Mouse (Mus musculus) retina, postnatal 7 days (tissue): ENCODE results near the gene Fancc.

Experiments used
- DNase-seq: peaks from one replicate; pipeline ENCODE4 v3.0.0-alpha.2; 2012; ENCODE audit warnings: low read depth, low spot score

Gene Fancc

GRCm38 (mm10) chr13:63262168-63262957 is 234.7 kb downstream of the Fancc start:
- DNase-seq: no peak

DNA sequence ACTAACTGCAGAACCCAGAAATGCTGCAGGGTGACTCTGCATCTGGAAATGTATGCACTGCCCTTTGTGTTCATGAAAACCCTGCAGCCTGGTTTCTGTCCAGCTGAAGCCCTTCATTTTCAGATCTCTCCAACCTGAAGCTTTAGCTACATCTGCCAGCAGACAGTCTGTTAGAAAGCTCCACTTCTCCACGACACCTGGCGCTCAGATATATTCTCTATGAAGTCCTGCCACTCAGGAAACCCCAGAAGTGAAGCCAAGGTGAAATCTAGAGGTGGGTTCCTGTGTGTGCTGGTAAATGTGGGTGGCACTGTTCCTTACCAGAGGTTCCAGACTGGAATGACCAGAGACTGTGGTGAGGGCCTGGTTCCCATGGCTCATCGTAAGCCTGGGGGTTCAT is 235.4 kb downstream of the Fancc start:
- no peak for DNase-seq

DNA sequence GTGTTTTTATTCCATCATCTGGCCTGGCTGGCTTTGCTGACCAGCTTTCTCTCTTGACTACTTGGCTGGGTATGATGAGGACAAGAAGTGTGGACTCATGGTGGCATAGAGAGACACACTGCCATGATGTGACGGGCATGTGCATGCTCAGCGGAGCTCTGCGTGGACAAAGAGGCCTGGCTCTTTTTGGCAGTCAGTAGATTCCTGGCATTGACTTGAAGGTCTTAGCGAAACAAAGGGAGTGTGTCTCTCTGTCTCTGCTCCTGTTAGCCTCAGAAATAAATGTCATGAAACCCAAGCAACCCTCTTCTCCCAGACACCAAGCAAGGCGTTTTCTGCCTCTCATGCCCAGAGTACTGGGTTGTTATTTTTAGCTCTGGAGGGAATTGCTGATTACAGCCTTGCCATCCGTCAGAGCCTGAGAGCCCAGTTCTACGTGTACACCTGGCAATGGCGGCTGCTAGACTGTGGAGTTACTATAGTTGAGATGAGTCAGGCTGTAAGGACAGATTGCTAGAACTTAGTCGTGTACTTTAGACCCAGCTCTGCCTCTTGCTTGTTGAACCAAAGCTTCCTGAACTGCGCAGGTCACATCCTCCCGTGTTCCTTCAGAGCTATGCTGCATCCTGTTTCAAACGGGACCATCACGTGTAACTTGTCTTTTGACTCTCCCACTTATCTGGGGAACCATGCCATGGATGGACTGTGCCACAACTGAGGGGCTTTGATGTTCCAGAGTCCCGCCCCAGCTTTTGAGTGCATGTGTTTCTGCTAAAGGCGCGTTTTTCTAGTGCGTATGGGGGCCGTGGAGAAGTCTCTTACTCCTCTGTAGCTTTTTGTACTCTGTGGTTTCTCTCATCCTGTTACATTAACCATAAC is 236.1 kb downstream of the Fancc start:
- no peak for DNase-seq

DNA sequence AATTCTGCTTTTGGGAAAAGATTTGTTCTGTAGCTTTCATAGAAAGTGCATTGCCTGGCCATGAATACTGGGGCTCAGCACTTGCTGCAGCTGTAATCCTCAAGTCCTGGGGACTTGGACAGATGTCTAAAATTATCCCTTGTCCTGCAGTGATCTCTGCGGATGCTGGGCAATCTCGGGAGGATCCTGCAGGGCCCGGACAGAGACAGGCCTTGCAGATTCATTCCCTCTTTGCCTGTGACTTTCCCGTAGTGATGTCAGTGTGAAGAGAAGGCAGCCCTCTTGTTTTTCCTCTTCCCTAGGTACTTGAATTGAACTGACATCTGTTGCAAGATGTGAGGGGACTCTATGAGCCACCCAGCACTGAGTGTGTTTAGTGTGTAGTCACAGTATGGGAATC is 236.9 kb downstream of the Fancc start:
- no peak for DNase-seq

DNA sequence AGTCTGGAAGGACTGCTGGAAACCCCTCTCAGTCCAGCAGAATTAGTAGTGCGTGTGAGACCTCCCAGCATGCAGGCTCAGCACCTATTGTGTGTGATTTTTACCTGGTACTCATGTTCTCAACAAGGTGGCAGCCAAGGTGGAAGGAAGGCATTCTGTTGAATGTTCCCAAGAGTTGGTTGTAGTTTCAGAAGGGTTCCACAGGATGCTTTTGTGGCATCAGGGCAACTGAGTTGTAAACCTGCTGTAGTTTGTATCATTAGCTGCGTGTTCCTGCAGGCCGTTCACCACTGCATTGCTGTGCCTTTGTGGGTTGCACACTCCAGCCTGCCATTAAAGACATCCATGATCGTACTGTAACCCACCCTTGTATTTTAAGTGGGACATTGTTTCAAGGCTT is 238.4 kb downstream of the Fancc start:
- DNase-seq: no peak

GRCm38 (mm10) chr13:63258167-63258582 is 238.9 kb downstream of the Fancc start:
- no peak for DNase-seq

- no peak for DNase-seq
Observed at GRCm38 (mm10) chr13:63256807-63257206, 240.3 kb downstream of the Fancc start.

- no peak for DNase-seq
Observed at GRCm38 (mm10) chr13:63256146-63256545, 240.9 kb downstream of the Fancc start.

DNA sequence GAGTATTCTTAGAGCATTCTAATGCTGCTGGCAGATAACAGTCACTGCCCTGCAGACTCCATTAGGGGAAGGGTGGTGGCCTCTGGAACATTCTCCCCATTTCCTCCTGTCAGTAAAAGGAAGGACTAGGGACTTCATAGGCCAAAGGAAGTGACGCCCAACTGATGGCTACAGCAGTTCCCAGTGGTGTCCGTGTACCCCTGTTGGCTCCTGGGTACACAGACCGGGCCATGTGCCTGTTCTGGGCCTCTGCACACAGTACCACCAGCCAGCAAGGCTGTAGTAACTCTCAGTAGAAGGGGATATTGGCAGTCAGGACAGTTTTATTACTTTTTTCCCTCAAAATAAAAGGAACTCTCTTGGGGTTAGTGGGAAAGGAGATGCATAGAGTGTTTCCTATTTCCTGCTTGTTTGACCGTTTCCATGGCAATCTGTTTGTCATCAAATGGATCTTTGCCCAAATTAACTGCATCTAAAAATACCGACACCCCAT is 241.5 kb downstream of the Fancc start:
- no peak for DNase-seq

DNA sequence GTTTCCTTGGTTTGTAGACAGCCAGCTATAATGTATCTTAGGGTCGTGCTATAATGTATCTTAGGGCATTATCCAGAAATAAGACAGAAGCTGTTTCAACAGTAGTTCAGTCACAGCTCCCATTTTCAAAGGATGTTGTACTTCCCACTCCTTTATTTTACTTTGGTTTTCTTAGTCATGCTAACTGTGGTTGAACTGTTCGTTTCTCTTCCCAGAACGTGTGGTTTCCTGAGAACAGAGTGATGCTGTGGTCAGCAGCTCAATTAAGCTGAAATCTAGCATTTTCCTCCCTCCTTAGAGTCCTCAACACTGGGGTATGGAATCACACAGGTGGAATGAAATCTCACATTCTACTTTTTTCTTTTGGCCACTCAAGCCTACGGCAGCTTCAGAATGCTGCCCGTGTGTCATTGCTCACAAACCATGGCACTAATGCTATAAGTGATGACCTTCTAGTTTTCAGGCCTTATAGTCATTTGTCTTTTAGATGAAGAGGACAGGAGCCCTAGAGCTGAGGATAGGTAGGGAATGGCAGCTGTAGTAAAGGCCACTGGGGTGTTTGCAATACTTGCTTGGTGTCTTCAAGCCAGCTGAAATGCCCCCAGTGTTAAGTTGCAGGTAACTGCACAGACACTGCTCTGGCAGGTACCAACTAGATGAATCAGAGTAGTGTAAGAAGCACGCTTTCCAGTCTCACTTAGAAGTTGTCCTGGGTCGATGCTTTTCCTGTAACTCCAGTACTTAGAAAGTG is 243.0 kb downstream of the Fancc start:
- DNase-seq: no peak

- no peak for DNase-seq
Observed at GRCm38 (mm10) chr13:63253147-63253546, 243.9 kb downstream of the Fancc start.

- no peak for DNase-seq
Observed at GRCm38 (mm10) chr13:63252295-63253010, 244.6 kb downstream of the Fancc start.

- DNase-seq: no peak
Observed at GRCm38 (mm10) chr13:63251118-63251889, 245.8 kb downstream of the Fancc start.

DNA sequence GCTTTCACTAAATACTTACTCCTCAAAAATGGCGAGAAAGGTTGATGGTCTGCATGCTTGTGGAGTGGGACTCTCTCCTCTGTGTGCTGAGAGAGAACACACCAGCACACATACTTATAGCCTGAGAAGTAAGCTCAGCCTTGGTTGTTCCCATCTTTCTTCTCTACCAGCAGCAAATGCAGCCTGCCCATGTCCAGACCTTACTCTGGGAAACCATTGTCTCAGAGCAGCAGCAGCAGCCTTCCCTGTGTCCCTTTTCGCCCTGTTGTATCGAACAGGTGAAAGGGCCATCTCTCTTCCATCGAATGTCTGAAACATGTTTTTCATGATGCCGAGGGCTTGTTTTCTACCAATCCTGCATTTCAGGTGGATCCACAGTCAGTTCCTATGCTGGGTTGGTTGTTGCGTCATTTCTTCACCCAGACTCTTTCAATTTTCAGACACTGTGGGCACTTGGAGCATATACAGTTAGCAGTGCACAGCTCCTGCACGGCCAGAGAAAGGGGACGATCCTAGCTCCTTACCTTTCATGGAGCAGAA is 246.6 kb downstream of the Fancc start:
- DNase-seq: no peak

DNA sequence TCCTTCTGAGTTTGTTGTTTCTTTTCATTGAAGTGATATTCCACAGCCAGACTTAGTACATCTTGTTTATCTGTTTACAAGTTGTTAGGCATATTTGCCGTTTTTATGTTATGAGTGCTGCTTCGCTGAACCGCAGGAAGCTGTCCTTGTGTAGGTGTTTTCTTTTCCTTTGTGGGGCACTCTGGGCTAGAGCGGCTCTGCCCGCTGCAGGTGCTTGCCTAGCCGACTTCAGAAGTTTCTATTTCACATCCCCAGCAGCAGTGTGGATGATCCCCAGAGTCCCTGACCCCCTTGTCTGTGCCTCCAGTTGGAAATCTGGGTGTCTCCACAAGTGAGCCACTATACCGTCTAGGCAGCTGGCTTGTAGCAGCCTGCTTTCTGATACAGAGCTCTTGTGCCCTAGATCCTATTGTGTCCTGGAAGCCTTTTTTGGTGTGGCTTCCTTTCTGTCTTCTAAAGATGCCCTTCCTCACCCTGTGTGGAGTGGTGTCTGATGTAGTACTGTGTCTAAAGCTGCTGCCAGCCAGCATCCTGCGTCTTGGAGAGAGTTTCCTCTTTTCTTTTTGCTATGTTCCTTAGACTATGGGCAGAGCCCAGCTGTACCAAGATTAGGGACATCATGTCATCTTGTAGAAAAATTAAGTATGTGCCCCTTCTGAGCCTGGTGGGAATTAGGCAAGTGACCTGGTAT is 247.2 kb downstream of the Fancc start:
- no peak for DNase-seq

DNA sequence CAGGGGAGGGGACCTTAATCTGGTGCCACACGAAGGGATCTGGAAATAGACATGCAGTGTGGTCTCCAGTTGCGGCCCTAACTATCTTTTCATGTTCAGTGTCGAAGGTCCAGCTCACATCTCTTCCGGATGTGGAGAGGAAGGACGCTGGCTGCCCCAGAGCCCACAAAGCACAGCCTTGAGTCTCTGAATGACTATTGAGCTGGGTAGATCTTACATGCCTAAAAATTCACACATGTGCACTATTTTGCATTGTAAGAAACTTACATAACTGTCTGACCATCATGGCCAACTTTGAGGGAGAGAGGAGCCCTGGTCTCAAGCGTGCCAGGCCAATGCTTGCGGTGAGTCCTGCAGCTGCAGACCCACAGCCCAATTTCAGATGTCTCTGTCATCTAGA is 247.9 kb downstream of the Fancc start:
- no peak for DNase-seq

DNA sequence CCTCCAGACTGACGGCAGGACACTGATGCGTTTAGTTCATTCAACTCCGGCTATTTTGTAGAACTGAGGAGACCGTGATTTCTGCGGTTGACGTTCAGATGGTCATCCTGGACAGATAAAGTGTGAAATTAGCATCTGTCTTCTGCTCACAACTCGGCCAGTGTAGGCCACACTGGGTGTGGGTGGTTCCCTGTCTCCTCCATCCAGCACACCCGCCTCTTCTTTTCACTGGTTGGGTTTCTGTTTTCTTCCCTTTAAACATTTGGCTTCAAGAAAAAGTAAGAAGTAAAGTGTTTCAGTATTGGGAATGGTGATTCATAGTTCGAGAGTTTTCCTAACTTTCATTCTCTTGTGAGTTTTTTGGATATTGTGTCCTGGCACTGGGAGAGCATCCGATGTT is 248.8 kb downstream of the Fancc start:
- DNase-seq: no peak

GRCm38 (mm10) chr13:63247631-63248030 is 249.4 kb downstream of the Fancc start:
- DNase-seq: no peak

DNA sequence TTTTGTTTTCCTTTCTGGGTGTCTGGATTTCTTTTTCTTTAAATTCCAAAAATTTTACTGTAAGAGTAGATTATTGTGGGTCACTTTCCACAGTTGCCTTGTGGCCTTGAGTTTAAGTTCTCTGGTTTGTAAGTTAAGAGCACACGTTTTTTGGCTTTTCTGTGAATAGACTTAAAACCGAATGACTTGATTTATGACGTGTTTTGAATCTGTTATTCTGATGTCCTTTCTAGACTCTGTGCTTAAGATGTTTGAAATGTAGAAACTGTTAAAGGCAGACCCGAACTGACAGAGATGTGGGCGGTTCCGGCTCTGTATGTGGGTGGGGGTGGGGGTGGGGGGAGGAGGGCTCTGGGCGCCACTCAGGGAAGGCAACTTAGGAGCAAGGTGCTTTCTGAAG is 250.0 kb downstream of the Fancc start:
- no peak for DNase-seq
